Mouse (Mus musculus): ENCODE results near the gene Ly6g5b.

- TF ChIP-seq CTCF (IDR thresholded peaks at IDR 0.05) (peak; percentile 40), POLR2A (IDR thresholded peaks at IDR 0.05; ENCODE audit: insufficient read depth, low read depth, low read length) (no peak)
These were observed 6.7 kb upstream of the Ly6g5b start, which contains the start of gene Csnk2b for GRCm38 (mm10) chr17:35121871-35122303.

Measured in heart, adult 2 months (tissue).